Mouse (Mus musculus): ENCODE measurements around the gene Olfr437. TPM values are rescaled to one million over a fixed set of nuclear protein-coding genes. Genes with fewer than 3 reads are reported as not detected.

Olfr437 gene
- polyA plus RNA-seq (2015; fragmentation: Nextera tagmentation; extraction: Ambion mirVana) = not detected in 2 replicates

GRCm38 (mm10) chr6:43162982-43163381, at the start of gene Olfr437:
Gene Olfr437, plus strand, starts transcription at chr6:43163282.

GRCm38 (mm10) chr6:43146267-43146666, 16.8 kb upstream of the Olfr437 start, which contains the start of gene Olfr237-ps1:
Gene Olfr237-ps1, plus strand, starts transcription at chr6:43146567.

GRCm38 (mm10) chr6:43171840-43172239, 8.8 kb downstream of the Olfr437 start, which contains the start of gene Olfr13:
Gene Olfr13, plus strand, starts transcription at chr6:43172140.

GRCm38 (mm10) chr6:43196781-43197180, 33.7 kb downstream of the Olfr437 start, which contains the start of gene Olfr435:
Gene Olfr435, plus strand, starts transcription at chr6:43197146.

GRCm38 (mm10) chr6:43212873-43213272, 49.8 kb downstream of the Olfr437 start, which contains the start of gene Olfr434:
Gene Olfr434, plus strand, starts transcription at chr6:43213021.

Other genes with a start within 250 kb of the Olfr437 start
- not detected in 2 replicates for gene Olfr446, start 241.9 kb upstream of the Olfr437 start, polyA plus RNA-seq (2015; fragmentation: Nextera tagmentation; extraction: Ambion mirVana)
- not detected in 2 replicates for gene Olfr444, start 214.2 kb upstream of the Olfr437 start, polyA plus RNA-seq (2015; fragmentation: Nextera tagmentation; extraction: Ambion mirVana)
- not detected in 2 replicates for gene Olfr441, start 56.9 kb upstream of the Olfr437 start, polyA plus RNA-seq (2015; fragmentation: Nextera tagmentation; extraction: Ambion mirVana)
- not detected in 2 replicates for gene Olfr237-ps1, start 16.7 kb upstream of the Olfr437 start, polyA plus RNA-seq (2015; fragmentation: Nextera tagmentation; extraction: Ambion mirVana)
- gene Olfr13, start 8.9 kb downstream of the Olfr437 start, polyA plus RNA-seq (2015; fragmentation: Nextera tagmentation; extraction: Ambion mirVana) = not detected in 2 replicates
- gene Olfr435, start 33.9 kb downstream of the Olfr437 start, polyA plus RNA-seq (2015; fragmentation: Nextera tagmentation; extraction: Ambion mirVana) = not detected in 2 replicates
- gene Olfr434, start 49.7 kb downstream of the Olfr437 start, polyA plus RNA-seq (2015; fragmentation: Nextera tagmentation; extraction: Ambion mirVana) = not detected in 2 replicates
- not detected in 2 replicates for gene Olfr47, start 68.2 kb downstream of the Olfr437 start, polyA plus RNA-seq (2015; fragmentation: Nextera tagmentation; extraction: Ambion mirVana)
- gene Arhgef5, start 102.3 kb downstream of the Olfr437 start, polyA plus RNA-seq (2015; fragmentation: Nextera tagmentation; extraction: Ambion mirVana) = 1.6 and 2.7 TPM in 2 replicates
- not detected in 2 replicates for gene Nobox, start 146.3 kb downstream of the Olfr437 start, polyA plus RNA-seq (2015; fragmentation: Nextera tagmentation; extraction: Ambion mirVana)

Measured in neural tube, postnatal 0 days (tissue).